8 mouse cellular contexts compared by ENCODE assay signal in the genomic region with DNA sequence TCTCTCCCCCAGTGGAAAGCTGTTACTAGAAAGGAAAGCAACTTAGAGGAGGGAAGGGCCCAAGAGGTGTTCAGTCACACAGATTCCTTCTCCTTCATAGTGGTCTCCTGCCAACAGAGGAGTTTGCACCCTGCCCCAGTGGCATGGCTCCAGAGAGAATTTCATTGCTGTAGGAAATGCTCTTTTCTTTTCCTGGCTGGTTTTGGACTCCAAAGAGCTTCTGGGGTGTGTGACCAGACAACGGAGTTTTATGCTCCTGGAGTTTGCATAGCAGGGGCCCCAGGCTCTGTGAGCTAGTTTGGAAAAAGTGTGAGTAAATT. TPM values are rescaled to one million over a fixed set of nuclear protein-coding genes. Genes with fewer than 3 reads are reported as not detected.
A peak's percentile ranks its signal among the peaks of the same experiment; 100 is the strongest.
DNase-seq lines count a peak whose midpoint lies in the region; ATAC-seq and TF ChIP-seq lines count a peak whose summit lies in the region.

No protein-coding gene starts in this region.

- intact Hi-C loops in gastrocnemius, adult 2 months (cut with DNase I), result loop anchor here (5.0 kb wide), 1 partner anchor 414 kb away; no protein-coding TSS in a partner anchor
- intact Hi-C loops in gastrocnemius, postnatal 14 days (cut with DNase I; ENCODE audit: low total_unique reads), result no loop called here

- H3K27ac ChIP-seq in gastrocnemius, adult 2 months, result peak overlapping the region; percentile 83
- H3K27ac ChIP-seq in heart, embryonic 11.5 days (ENCODE audit: low read depth, low read length), result peak overlapping the region; percentile 90
- no peak overlapping the region for H3K27ac ChIP-seq in midbrain, embryonic 15.5 days

- H3K4me2 ChIP-seq in heart, embryonic 11.5 days, result peak overlapping the region; percentile 79
- H3K4me2 ChIP-seq in midbrain, embryonic 15.5 days, result peak overlapping the region; percentile 86

- no peaks in the 10 kb centered on the region for H3K27me3 ChIP-seq in heart, embryonic 11.5 days (ENCODE audit: control insufficient read depth, insufficient read depth, low read length)
- no peaks in the 10 kb centered on the region for H3K27me3 ChIP-seq in midbrain, embryonic 15.5 days (replicated peaks)

- no peaks in the 10 kb centered on the region for H3K36me3 ChIP-seq in heart, embryonic 11.5 days (ENCODE audit: control insufficient read depth, insufficient read depth, low read length)
- no peaks in the 10 kb centered on the region for H3K36me3 ChIP-seq in midbrain, embryonic 15.5 days (replicated peaks)

- no peaks in the 10 kb centered on the region for H3K4me1 ChIP-seq in heart, embryonic 11.5 days (ENCODE audit: control insufficient read depth, insufficient read depth, low read length)
- peaks cover 11% of the 10 kb centered on the region for H3K4me1 ChIP-seq in midbrain, embryonic 15.5 days

- H3K9ac ChIP-seq in heart, embryonic 11.5 days (ENCODE audit: low read depth, low read length), result peak overlapping the region; percentile 87
- peak overlapping the region; percentile 56 for H3K9ac ChIP-seq in midbrain, embryonic 15.5 days

- no peak for TF ChIP-seq CTCF in gastrocnemius, adult 2 months (IDR thresholded peaks at IDR 0.05)

- H3K9me3 ChIP-seq in heart, embryonic 11.5 days (replicated peaks; ENCODE audit: control insufficient read depth, low read length), result no peaks in the 10 kb centered on the region
- H3K9me3 ChIP-seq in midbrain, embryonic 15.5 days, result no peaks in the 10 kb centered on the region

- DNase-seq in gastrocnemius, adult 2 months, result peak; percentile 17
- no peak for DNase-seq in gastrocnemius, postnatal 14 days
- DNase-seq in NIH3T3 (ENCODE audit: low read depth), result peak; percentile 29
- DNase-seq in kidney, postnatal 10 days, result peak; percentile 49
- DNase-seq in urinary bladder, adult 2 months (ENCODE audit: low spot score), result no peak
- no peak for DNase-seq in layer of hippocampus, postnatal 25 days (ENCODE audit: extremely low spot score in 1 of 2, low spot score in 1 of 2)

- peak overlapping the region; percentile 90 for H3K4me3 ChIP-seq in gastrocnemius, adult 2 months
- peak overlapping the region; percentile 82 for H3K4me3 ChIP-seq in heart, embryonic 11.5 days (ENCODE audit: low read depth, low read length)
- H3K4me3 ChIP-seq in midbrain, embryonic 15.5 days, result peak overlapping the region; percentile 60

- no peak for ATAC-seq in heart, embryonic 11.5 days (replicated peaks; ENCODE audit: insufficient number of reproducible peaks, low FRiP score, low TSS enrichment)
- ATAC-seq in midbrain, embryonic 15.5 days (replicated peaks), result no peak

- WGBS in heart, embryonic 11.5 days (ENCODE audit: insufficient replicate concordance), result 0% methylated on average over 1 of the region's 1 CpGs
- 2% methylated on average over 1 of the region's 1 CpGs for WGBS in midbrain, embryonic 15.5 days

RNA-seq across cellular contexts. Expression of a gene that starts 0.7 kb away (rescaled TPM):
- 1 to 10 TPM; 1.3 to 1.5 TPM for total RNA-seq in gastrocnemius, adult 2 months (2021)
- total RNA-seq in gastrocnemius, postnatal 14 days (2021), result 1 to 10 TPM; 2.1 to 3.2 TPM
- polyA plus RNA-seq in heart, embryonic 11.5 days (2014; fragmentation: Nextera tagmentation; extraction: Ambion mirVana), result 13.7 and 14.9 TPM in 2 replicates
- 4.5 and 4.8 TPM in 2 replicates for polyA plus RNA-seq in midbrain, embryonic 15.5 days (2015; fragmentation: Nextera tagmentation; extraction: Ambion mirVana)
- polyA plus RNA-seq in urinary bladder, adult 2 months (2012; rRNA removed), result 7.3 and 8.6 TPM in 2 replicates
- total RNA-seq in layer of hippocampus, postnatal 25 days (2021), result 1 to 10 TPM; 3.3 to 3.5 TPM

Comparison
In these comparisons a context has a peak if more than half of its experiments do, and no peak if none do; other contexts are left out.
1. DNase-seq: peak in gastrocnemius, adult 2 months (single experiment), NIH3T3 (single experiment) and kidney, postnatal 10 days (single experiment); none in gastrocnemius, postnatal 14 days (single experiment), urinary bladder, adult 2 months (single experiment) and layer of hippocampus, postnatal 25 days (0 of 2).
2. Peak in every context shown above with its lines, with median percentiles within 50 percentile points of each other: H3K4me3 ChIP-seq.